Mouse (Mus musculus): Measurements from ENCODE around the gene Idh3b. TPM values are rescaled to one million over a fixed set of nuclear protein-coding genes. Genes with fewer than 3 reads are reported as not detected.

The Idh3b gene
- polyA plus RNA-seq, 1 experiment from 2014 or later, result 126 TPM

DNA sequence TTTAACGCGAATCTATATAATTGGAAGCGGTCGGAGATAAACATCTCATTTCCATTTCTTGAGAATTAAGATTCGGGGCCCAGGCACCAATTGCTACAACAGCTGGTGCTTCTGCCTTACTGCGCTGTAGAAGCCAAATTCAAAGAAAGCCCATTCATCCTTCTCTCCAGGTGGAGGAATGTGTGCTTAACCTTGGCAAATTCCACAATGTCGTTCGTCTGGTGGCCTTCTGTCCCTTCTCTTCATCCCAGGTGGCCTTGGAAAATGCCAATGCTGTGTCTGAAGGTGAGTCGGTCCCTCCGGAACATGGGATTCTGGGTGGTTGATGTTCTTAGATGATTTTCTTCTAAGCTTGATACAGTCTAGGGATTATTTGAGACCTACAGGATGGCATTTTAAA is 9.5 kb downstream of the Idh3b start:
- 1% methylated on average over 10 of the region's 10 CpGs for WGBS
- Histone ChIP-seq H3K9me3 (ENCODE audit: control insufficient read depth, low read length) (no peaks in the 10 kb centered on the region), H3K4me1 (replicated peaks; ENCODE audit: control insufficient read depth, insufficient read depth) (peaks cover 7% of the 10 kb centered on the region; the same call in 1 of the 2 replicates), H3K4me3 (ENCODE audit: low read depth, low read length) (peak overlapping the region; percentile 83), H3K9ac (ENCODE audit: low read length) (peak overlapping the region; percentile 86), H3K27me3 (ENCODE audit: control insufficient read depth, insufficient read depth, low read length) (no peaks in the 10 kb centered on the region), H3K4me2 (replicated peaks; ENCODE audit: low read depth) (peak overlapping the region; percentile 81), H3K27ac (replicated peaks) (no peak overlapping the region), H3K36me3 (ENCODE audit: control insufficient read depth, insufficient read depth, low read length) (peaks cover 19% of the 10 kb centered on the region)
- no peak for TF ChIP-seq CTCF (IDR thresholded peaks at IDR 0.05; ENCODE audit: low read depth)
- TF ChIP-seq EP300 (optimal IDR thresholded peaks at IDR 0.05), result no peak
- DNase-seq (ENCODE audit: low spot score), result no peak
- ATAC-seq (ENCODE audit: low FRiP score, low TSS enrichment), result no peak

DNA sequence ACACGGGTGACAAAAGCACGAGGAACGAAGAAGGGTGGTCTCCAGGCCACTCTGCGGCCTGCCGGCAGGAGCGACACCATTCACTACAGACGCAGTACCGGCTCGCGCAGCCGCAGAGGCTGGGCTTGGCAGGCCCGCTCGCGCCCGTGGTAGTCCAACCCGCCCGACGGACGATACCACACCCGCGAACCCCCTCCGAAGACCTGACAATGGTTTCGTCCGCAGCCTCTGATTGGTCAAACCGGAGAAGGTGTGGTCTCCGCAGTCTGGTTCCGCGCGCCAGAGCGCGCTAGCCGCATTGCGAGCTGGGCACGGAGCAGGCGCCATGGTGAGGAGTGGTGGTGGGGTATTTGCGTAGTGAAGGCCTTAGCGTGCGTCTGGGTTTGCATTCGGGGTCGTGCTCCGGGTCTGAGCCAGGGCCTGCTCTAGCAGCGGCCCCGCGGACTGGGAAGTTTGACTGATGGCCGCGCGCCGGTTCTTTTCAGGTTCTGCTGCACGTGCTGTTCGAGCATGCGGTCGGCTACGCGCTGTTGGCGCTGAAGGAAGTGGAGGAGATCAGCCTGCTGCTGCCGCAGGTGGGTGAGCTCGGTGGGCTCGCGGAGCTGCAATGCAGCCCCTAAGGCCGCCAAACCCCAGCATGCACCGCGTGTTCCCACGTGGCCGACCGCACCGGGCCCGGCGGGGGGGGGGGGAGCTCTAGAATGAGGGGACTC is 10.0 kb downstream of the Idh3b start, which contains the start of gene Nop56:
Nop56 (plus strand) TSS at position 282 of the 713 bp plus-strand sequence.
- Histone ChIP-seq H3K27me3 (ENCODE audit: control insufficient read depth, insufficient read depth, low read length) (no peaks in the 10 kb centered on the region), H3K4me1 (replicated peaks; ENCODE audit: control insufficient read depth, insufficient read depth) (peaks cover 7% of the 10 kb centered on the region; the same call in 1 of the 2 replicates), H3K4me2 (replicated peaks; ENCODE audit: low read depth) (peak within 1 kb of the TSS; percentile 81), H3K9ac (ENCODE audit: low read length) (peak within 1 kb of the TSS; percentile 86), H3K27ac (replicated peaks) (peak within 1 kb of the TSS; percentile 88), H3K9me3 (ENCODE audit: control insufficient read depth, low read length) (no peaks in the 10 kb centered on the region), H3K36me3 (ENCODE audit: control insufficient read depth, insufficient read depth, low read length) (peaks cover 13% of the 10 kb centered on the region), H3K4me3 (ENCODE audit: low read depth, low read length) (peak within 1 kb of the TSS; percentile 83)
- ATAC-seq (ENCODE audit: low FRiP score, low TSS enrichment), result peak; percentile 98
- no peak for TF ChIP-seq EP300 (optimal IDR thresholded peaks at IDR 0.05)
- TF ChIP-seq CTCF (IDR thresholded peaks at IDR 0.05; ENCODE audit: low read depth), result peak; percentile 37
- under 1% methylated on average over 68 of the region's 68 CpGs for WGBS
- DNase-seq (ENCODE audit: low spot score), result peak; percentile 99

DNA sequence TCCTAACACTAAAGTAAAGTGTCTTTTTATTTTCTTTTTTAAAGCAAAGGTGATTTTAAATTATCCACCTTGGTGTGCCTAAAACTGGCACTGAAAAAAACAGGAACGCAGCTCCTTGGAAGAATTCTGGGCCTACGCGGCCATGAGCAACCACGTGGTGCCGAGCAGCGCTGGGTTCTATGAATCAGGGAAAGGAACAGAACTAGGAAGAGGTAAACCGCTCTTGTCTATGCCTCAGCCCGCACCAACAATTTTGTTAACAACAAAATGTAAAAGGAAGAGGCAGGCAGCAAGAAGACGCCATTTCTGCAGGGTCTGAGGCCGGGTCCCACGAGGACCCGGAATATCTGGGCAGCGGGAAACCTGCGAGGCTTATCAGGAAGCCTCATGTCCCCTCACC is 10.6 kb downstream of the Idh3b start:
- TF ChIP-seq EP300 (optimal IDR thresholded peaks at IDR 0.05) (no peak), CTCF (IDR thresholded peaks at IDR 0.05; ENCODE audit: low read depth) (no peak)
- DNase-seq (ENCODE audit: low spot score) (no peak), ATAC-seq (ENCODE audit: low FRiP score, low TSS enrichment) (no peak; the same call in 1 of the 2 replicates)
- H3K9me3 ChIP-seq (ENCODE audit: control insufficient read depth, low read length), result no peaks in the 10 kb centered on the region
- no peaks in the 10 kb centered on the region for H3K27me3 ChIP-seq (ENCODE audit: control insufficient read depth, insufficient read depth, low read length)
- peak overlapping the region; percentile 86 for H3K9ac ChIP-seq (ENCODE audit: low read length)
- peaks cover 7% of the 10 kb centered on the region; the same call in 1 of the 2 replicates for H3K4me1 ChIP-seq (replicated peaks; ENCODE audit: control insufficient read depth, insufficient read depth)
- WGBS, result 1% methylated on average over 14 of the region's 14 CpGs
- peak overlapping the region; percentile 81 for H3K4me2 ChIP-seq (replicated peaks; ENCODE audit: low read depth)
- H3K36me3 ChIP-seq (ENCODE audit: control insufficient read depth, insufficient read depth, low read length), result peaks cover 11% of the 10 kb centered on the region
- peak overlapping the region; percentile 83 for H3K4me3 ChIP-seq (ENCODE audit: low read depth, low read length)
- H3K27ac ChIP-seq (replicated peaks), result peak overlapping the region; percentile 70

DNA sequence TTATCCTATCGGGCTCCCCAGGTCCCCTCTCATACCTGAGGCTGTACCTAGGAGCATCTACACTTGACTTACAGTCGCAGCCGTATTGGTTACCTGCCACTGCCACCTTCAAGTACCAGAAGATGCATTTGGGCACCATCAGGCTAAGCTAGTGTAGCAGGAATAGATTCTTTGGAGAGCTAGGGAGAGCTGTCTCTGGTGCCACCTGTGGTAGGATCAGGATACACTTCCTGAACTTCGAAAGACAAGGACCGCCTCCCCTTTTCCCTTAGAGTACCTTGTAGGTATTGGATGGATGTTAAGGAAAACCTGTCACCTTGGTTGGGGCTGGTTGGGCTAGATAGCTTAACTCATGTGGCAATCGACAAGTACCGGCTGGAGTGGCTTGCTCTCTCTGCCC is 16.3 kb downstream of the Idh3b start:
- Histone ChIP-seq H3K9me3 (ENCODE audit: control insufficient read depth, low read length) (no peaks in the 10 kb centered on the region), H3K27ac (replicated peaks) (no peak overlapping the region), H3K27me3 (ENCODE audit: control insufficient read depth, insufficient read depth, low read length) (no peaks in the 10 kb centered on the region), H3K36me3 (ENCODE audit: control insufficient read depth, insufficient read depth, low read length) (no peaks in the 10 kb centered on the region), H3K4me3 (ENCODE audit: low read depth, low read length) (no peak overlapping the region), H3K4me2 (replicated peaks; ENCODE audit: low read depth) (no peak overlapping the region), H3K9ac (ENCODE audit: low read length) (no peak overlapping the region), H3K4me1 (replicated peaks; ENCODE audit: control insufficient read depth, insufficient read depth) (no peaks in the 10 kb centered on the region)
- peak; percentile 36 for TF ChIP-seq CTCF (IDR thresholded peaks at IDR 0.05; ENCODE audit: low read depth)
- TF ChIP-seq EP300 (optimal IDR thresholded peaks at IDR 0.05), result no peak
- DNase-seq (ENCODE audit: low spot score) (no peak), ATAC-seq (ENCODE audit: low FRiP score, low TSS enrichment) (no peak)
- 56% methylated on average over 7 of the region's 7 CpGs for WGBS

DNA sequence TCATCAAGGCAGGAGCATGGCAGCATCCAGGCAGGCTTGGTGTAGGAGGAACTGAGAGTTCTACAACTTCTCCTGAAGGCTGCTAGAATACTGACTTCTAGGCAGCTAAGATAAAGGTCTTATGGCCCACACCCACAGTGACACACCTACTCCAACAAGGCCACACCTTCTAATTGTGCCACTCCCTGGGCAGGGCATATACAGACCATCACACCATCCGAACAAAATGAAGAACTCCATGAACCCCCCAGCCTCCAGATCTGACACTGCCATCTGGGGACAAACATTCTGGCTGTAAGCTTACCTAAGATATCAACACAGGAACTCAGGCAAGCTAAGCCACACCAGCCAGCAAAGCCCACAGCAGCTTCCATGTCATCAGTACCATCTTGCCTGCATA is 18.8 kb downstream of the Idh3b start:
- no peak for DNase-seq (ENCODE audit: low spot score)
- WGBS, result 83% methylated on average over 1 of the region's 1 CpGs
- Histone ChIP-seq H3K27me3 (ENCODE audit: control insufficient read depth, insufficient read depth, low read length) (no peaks in the 10 kb centered on the region), H3K4me2 (replicated peaks; ENCODE audit: low read depth) (no peak overlapping the region), H3K27ac (replicated peaks) (no peak overlapping the region), H3K9me3 (ENCODE audit: control insufficient read depth, low read length) (no peaks in the 10 kb centered on the region), H3K9ac (ENCODE audit: low read length) (no peak overlapping the region), H3K4me1 (replicated peaks; ENCODE audit: control insufficient read depth, insufficient read depth) (no peaks in the 10 kb centered on the region), H3K36me3 (ENCODE audit: control insufficient read depth, insufficient read depth, low read length) (no peaks in the 10 kb centered on the region), H3K4me3 (ENCODE audit: low read depth, low read length) (no peak overlapping the region)
- TF ChIP-seq CTCF (IDR thresholded peaks at IDR 0.05; ENCODE audit: low read depth) (no peak), EP300 (optimal IDR thresholded peaks at IDR 0.05) (no peak)
- 0 out of 2 replicates have a peak, but pooled peaks have one; percentile 56 for ATAC-seq (ENCODE audit: low FRiP score, low TSS enrichment)

DNA sequence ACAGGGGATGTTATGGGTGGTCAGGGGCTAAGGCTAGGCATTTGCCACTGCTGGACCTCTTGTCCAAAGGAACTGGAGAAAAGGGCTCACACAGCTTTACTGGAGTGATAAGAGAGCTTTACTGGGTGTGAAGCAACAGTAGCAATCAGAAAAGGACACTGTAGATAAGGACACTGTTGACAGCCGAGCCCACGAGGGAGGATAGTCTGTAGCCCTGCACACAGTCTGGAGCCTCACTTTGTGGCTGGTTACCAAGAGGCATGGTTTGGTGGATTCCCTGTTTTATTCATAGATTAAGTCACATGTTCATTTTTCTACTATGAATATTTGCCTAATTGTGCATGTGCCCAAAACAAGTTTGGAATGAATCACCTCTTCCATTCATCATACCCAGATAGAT is 21.9 kb downstream of the Idh3b start:
- no peaks in the 10 kb centered on the region for H3K27me3 ChIP-seq (ENCODE audit: control insufficient read depth, insufficient read depth, low read length)
- no peak overlapping the region for H3K4me2 ChIP-seq (replicated peaks; ENCODE audit: low read depth)
- DNase-seq (ENCODE audit: low spot score) (no peak), ATAC-seq (ENCODE audit: low FRiP score, low TSS enrichment) (no peak)
- H3K4me1 ChIP-seq (replicated peaks; ENCODE audit: control insufficient read depth, insufficient read depth), result no peaks in the 10 kb centered on the region
- no peak for TF ChIP-seq EP300 (optimal IDR thresholded peaks at IDR 0.05)
- no peak overlapping the region for H3K27ac ChIP-seq (replicated peaks)
- H3K9ac ChIP-seq (ENCODE audit: low read length), result no peak overlapping the region
- WGBS, result 41% methylated on average over 2 of the region's 2 CpGs
- no peak overlapping the region for H3K4me3 ChIP-seq (ENCODE audit: low read depth, low read length)
- H3K9me3 ChIP-seq (ENCODE audit: control insufficient read depth, low read length), result no peaks in the 10 kb centered on the region
- H3K36me3 ChIP-seq (ENCODE audit: control insufficient read depth, insufficient read depth, low read length), result no peaks in the 10 kb centered on the region
